Mouse (Mus musculus) embryo, embryonic 11.5 days (tissue): ENCODE data around the gene Tubgcp2.

Experiments
- DNase-seq: peaks from one replicate; pipeline ENCODE4 v3.0.0-alpha.2; 2012; ENCODE audit warnings: low read depth, low spot score

Gene Tubgcp2

DNA sequence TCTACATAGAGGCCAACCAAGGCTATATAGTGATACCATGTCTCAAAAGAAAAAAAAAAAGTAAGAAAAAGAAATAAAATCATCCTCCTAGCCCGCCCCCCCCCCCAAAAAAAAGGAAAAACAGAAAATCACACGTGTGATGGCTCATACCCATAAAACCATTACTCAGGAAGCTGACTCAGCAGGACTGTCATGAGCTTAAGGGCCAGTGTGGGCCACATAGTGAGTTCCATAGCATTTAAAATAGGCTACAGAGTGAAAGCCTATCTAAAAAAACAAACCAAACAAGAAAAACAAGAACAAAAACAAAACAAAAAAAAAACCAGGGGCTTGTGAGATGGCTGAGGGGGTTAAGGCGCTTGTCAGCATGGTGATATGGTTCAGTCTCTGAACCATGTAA, 55.7 kb downstream of the Tubgcp2 start:
- no peak for DNase-seq

- no peak for DNase-seq
Observed at GRCm38 (mm10) chr7:139979011-139979719, 57.3 kb downstream of the Tubgcp2 start.

DNA sequence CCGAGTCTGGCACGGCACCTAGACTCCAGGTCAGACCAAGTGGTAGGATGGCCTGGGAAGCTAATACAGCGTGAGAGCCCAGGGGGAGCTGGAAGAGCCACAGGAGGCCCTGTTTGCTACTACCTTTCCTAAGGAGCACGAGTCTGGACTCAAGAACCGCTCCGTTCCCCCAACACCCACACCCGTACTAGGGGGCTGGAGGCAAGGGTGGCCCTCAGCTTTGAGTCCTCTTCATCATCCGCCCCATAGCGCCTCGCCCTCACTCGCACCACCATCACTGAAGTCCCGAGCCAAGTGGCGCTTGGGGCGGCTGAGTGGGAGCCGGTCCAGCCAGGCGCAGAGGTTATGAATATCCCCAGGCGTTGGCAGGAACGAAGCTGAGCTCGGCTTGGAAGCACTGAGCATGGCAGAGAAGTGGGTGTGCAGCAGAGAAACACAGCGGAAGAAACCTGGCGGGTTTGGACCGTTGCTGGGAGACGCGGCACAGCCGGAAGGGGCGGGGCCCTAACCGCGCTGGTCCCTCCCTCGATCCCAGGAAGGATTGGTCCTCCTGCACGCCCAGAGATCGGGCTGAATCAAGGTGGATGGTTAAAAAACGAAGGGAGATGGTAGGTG, 58.1 kb downstream of the Tubgcp2 start, which contains the start of gene 6430531B16Rik:
TSS of gene 6430531B16Rik (minus strand) at position 478 of the 615 bp plus-strand sequence.
- peak; percentile 52 for DNase-seq

- no peak for DNase-seq
Observed at GRCm38 (mm10) chr7:139975471-139975870, 61.0 kb downstream of the Tubgcp2 start.

DNA sequence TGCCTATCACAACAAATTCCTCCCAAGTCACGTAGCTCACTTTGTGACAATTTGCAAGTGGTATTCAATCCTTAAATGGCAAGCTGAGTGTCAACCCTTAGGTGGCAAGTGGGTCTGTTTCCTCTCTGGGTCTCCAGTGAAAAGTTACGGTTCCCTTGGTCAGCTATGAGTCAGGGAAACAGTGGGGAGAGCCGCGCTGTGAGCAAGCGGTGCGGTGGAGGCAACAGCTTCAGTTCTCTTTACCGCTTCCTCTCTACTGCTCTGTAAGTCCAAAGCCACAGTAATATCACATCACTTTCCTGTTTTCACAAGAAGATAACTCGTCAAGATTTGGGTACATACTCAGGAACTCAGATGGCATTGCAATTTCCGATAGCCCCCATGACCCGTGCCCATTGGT, 62.2 kb downstream of the Tubgcp2 start:
- DNase-seq = no peak

DNA sequence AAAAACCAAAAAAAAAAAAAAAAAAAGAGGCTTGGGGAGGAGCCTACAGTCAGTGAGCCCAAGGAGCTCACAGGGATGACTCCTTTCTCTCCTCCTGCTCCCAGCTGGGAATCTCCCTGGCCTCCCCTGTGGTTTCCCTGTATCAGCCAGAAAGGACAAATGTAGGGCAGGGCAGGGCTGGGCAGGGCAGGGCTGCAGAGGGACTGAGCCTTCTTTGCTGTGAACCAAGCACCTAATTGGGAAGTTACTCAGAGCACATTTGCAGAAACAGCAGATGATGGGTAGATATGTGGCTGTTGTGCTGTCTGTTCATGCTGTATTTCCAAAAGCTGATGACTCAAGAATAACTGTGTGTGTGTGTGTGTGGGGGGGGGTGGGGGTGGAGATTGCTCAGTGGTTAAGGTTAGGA, 63.5 kb downstream of the Tubgcp2 start:
- DNase-seq = no peak

DNA sequence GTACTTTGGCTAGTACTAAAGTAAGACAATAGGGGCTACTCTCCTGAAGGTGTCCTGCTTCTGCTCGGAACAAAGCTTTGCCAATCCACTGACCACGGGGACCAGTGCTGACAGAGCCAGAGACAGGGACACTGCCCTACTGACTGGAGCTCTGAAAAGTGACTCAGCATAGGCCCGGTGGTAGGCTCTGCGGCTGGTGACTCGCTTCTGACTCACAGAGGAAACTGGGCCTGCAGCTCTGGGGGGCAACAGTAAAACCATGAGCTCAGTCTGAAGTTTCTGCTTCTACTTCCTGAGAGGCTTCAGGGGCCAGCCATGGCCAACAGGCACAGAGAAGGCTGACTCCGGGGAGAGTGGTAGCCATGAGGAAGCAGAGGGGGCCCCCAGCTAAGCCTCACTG, 65.0 kb downstream of the Tubgcp2 start:
- no peak for DNase-seq

DNA sequence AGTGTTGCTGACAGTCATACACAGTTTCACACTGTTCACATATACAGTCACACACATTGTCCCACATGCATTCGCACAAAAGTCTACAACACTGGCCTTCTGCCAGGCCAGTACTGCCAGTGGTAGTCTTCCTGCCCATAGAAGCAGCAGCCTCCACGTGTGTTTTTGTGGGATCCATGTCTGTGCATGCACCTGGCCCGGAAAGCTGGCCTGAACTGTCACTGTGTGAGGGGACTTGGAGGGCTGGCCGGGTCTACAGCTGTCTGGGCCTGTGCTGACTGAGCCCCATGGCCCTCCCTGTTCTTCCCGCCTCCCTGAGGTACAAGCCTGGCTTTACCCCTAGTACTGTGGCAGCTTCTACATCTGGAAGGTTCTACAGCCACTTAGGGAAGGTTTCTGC, 65.5 kb downstream of the Tubgcp2 start:
- no peak for DNase-seq

DNA sequence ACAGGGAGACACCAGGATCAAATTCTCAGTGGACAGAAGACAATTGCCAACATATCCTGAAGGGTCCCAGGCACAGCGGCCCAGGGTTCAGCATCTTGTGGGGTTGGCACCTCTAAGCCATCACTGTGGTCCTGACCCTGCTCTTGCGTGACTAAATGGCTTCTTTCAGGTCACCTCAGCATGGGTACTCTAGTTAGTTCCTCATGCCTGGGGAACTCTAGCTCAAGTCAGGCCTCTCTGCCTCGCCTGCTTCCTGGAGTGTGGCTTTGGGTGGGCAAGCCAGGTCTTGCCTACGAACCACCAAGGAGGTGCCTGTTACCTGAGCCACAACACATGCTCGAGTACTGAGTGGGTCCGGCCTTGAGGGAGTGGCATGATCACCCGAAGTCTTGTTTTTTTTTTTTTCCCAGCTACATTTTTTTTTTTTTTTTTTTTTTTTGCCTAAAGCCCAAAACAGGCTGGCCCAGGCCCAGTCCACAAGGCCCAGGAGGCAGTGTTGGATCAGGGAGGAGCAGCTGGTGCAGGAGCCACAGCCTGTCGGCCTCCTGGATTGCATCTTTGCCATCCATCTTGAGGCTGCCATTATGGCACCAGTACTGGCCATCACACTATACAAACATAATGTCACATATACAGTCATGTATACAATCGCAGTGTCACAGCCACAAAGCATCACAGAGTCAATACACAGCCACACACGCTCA, 66.1 kb downstream of the Tubgcp2 start:
- no peak for DNase-seq

DNA sequence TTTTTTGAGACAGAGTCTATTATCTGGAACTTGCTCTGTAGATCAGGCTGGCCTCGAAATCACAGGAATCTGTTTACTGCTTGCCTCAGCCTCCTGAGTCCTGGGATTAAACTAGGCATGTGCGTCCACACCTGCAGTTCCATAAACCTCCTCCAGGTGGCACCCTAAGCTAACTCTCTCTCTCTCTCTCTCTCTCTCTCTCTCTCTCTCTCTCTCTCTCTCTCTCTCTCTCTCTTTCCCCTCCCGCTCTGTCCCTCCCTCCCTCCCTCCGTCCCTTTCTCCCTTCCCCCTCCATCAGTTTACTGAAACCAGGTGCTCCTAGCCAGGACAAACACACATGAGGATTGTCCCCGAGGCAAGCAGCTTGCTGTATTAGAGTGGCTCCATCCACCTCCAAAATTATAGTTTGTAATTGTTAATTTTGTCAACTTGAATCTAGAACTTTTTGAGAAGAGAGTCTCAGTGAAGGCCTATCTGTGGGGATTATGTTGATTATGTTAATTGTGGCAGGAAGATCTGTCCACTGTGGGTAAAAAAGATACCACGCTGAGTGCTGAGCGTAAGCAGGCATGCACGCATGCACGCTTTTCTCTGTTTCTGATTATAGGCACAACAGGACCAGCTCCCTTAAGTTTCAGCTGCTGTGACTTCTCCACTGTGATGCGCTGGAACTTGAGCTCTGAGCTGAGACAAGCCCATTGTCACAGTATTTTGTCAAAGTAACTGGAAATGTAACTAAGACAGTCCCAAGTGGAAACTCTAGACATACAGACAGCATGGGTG, 66.9 kb downstream of the Tubgcp2 start:
- DNase-seq = peak; percentile 63

- no peak for DNase-seq
Observed at GRCm38 (mm10) chr7:139968428-139968827, 68.0 kb downstream of the Tubgcp2 start.

- DNase-seq = no peak
Observed at GRCm38 (mm10) chr7:139967175-139967574, 69.3 kb downstream of the Tubgcp2 start.

GRCm38 (mm10) chr7:139963814-139964213, 72.7 kb downstream of the Tubgcp2 start:
- DNase-seq = no peak

GRCm38 (mm10) chr7:139961141-139961540, 75.3 kb downstream of the Tubgcp2 start:
- no peak for DNase-seq

DNA sequence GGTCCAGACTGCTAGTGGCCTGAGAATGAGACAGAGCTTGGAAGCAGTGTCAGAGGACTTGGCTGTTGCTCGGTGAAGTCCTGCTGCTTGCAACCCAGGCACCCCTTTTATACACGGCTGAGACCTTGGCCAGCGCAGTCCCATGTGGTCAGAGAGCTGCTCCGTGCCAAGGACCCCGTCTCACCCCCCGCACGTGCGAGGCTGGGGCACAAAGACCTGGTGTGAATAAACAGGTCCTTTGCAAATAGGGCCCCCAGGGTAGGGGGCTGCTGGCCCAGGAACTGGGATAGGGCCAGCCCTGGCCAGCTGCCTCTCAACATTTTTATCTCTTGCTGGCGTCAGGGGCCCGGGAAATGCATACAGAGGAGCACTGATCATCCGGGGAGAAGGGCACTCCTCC, 78.5 kb downstream of the Tubgcp2 start:
- no peak for DNase-seq

- no peak for DNase-seq
Observed at GRCm38 (mm10) chr7:139957437-139957836, 79.0 kb downstream of the Tubgcp2 start.

DNA sequence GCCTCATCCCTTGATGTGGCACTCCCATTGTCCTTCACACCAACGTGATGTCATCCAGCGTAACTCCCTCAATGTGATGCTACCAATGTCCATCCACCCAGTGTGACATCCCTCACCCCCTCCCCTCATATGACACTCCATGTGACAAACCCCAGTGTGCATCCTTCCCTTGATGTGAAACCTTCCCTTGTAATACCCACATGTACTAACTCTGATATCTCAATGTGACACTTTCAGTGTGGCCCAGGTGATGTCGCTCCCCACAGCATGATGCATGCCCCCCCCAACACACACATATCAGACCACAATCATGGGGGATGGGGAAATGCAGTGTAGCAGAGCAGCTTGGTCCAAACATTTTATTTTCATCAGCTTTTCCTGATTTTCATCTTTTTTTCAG, 79.8 kb downstream of the Tubgcp2 start:
- DNase-seq = no peak

DNA sequence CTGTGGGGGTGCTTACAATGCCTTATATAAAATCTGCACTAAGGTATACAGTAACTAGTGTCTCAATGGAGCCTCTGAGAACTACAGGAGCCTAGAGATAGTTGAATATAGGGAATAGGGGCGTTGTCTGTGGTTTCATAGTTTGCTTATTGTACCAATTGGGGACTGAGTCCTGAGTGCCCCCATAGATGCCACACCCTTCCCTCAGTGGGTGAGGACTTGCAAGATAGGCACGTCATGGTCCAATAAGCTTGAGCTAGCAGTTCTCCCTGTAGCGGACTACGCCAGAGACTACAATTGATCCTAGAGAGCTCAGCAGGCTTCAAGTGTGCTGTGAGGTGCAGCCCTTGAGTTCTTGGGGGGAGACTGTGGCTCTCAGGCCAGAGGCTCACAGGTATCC, 81.0 kb downstream of the Tubgcp2 start:
- no peak for DNase-seq

- no peak for DNase-seq
Observed at GRCm38 (mm10) chr7:139951991-139952633, 84.4 kb downstream of the Tubgcp2 start.

DNA sequence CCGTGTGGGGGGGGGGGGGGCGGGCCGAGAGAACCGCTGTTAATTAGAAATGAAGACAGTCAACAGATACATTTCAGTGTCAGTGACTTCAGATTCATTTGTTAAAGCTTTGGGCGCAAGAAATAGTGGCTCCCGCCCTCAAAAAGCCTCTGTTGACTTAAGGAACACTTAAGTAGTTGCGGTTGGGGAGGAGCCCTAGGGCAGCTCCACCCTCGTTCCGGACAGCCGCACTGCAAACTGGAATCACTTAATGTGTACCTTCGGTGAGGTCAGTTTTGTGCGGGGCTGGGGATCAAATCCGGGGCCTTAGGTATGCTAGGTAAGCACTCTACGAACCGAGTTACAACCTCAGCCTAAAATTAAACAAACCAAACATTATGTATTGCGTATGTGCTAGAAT, 85.4 kb downstream of the Tubgcp2 start:
- no peak for DNase-seq

DNA sequence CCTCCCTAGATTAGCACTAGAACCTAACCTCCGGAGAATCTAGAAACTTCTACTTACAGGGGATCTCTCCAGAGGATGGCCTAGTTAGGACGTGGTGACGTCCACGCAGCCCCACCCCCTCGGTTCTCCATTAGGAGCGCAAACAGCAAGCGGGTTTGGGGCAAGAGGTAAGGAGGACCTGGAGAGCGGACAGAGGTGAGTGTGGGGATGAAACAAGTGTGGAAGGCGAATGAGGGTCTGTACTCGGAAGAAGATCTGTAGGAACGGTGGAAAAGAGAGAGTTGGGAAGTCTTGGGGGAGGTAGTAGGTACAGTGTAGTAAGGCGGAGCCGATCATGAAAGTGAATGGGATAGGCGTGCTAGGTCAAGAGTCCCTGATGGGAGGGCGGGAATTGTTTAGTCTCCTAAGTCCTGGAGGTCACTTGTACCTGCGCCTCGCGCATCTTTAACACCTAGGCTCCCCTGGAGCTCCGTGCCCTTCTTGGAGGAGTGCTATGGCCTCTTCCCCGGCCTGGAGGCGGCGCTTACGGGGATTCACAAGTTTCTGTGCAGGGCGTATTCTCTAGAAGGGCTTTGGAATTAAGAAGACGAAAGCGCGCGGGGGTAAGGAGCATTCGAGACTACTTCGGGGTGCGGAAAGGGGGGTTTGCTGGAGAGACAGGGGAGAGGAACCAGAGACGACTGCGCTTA, 86.0 kb downstream of the Tubgcp2 start:
- no peak for DNase-seq
